Mouse (Mus musculus) olfactory bulb, adult 2 months (tissue): Measurements from ENCODE around the gene Nufip2. TPM values are rescaled to one million over a fixed set of nuclear protein-coding genes. Genes with fewer than 3 reads are reported as not detected.

Experiments used
- H3K27ac ChIP-seq: fragments of 200-500 bp; 2 replicates; pipeline ENCODE4 v1.5.1; 2012; ENCODE audit warnings: low read depth, low read length; ENCODE audit not compliant: insufficient read depth
- H3K4me1 ChIP-seq: fragments of 200-500 bp; 2 replicates; pipeline ENCODE4 v1.6.1; 2012; ENCODE audit warnings: low read length; ENCODE audit not compliant: control insufficient read depth, insufficient read depth
- H3K4me3 ChIP-seq: fragments of 200-500 bp; 2 replicates; pipeline ENCODE4 v1.5.1; 2012; ENCODE audit warnings: mild to moderate bottlenecking, low read depth, low read length, moderate library complexity; ENCODE audit not compliant: insufficient read depth
- CTCF ChIP-seq: fragments of 200-500 bp; IDR thresholded peaks from 2 replicates; pipeline ENCODE4 v1.5.1; 2012; ENCODE audit warnings: low read depth, mild to moderate bottlenecking, low read length, moderate library complexity; ENCODE audit not compliant: insufficient read depth
- POLR2A ChIP-seq: fragments of 200-500 bp; IDR thresholded peaks from 2 replicates; pipeline ENCODE4 v1.6.1; 2012; ENCODE audit warnings: mild to moderate bottlenecking, low read depth, low read length, moderate library complexity; ENCODE audit not compliant: insufficient read depth
- WGBS: fragments of 180-500 bp; shearing (Covaris S2); methylation state at CpG from one replicate; pipeline ENCODE4 v1.1.7; 2018; 5-methylcytosine and 5-hydroxymethylcytosine counted together
- polyA plus RNA-seq: library from polyadenylated mRNA; stranded (reverse); fragments of >200 nt; gene quantifications from 2 replicates; pipeline ENCODE4 v1.2.4, GENCODE M21; 2012; ENCODE audit warnings: low replicate concordance; ENCODE audit not compliant: missing spikeins, insufficient read depth, insufficient read length

Gene Nufip2
- polyA plus RNA-seq, 1 experiment = not detected

GRCm38 (mm10) chr11:77787707-77788106 lies 101.8 kb downstream of the Nufip2 start, which contains the start of gene Gm10277:
TSS of gene Gm10277 (minus strand) at chr11:77787747.
- Histone ChIP-seq H3K4me1 (peaks cover 62% of the 10 kb centered on the region), H3K27ac (peak within 1 kb of the TSS; percentile 81), H3K4me3 (no peak within 1 kb of the TSS)
- 79% methylated on average over 5 of the region's 5 CpGs for WGBS
- no peak for TF ChIP-seq CTCF
- TF ChIP-seq POLR2A = no peak

GRCm38 (mm10) chr11:77789512-77789911 lies 103.6 kb downstream of the Nufip2 start:
- Histone ChIP-seq H3K4me3 (no peak overlapping the region), H3K27ac (no peak overlapping the region), H3K4me1 (peaks cover 51% of the 10 kb centered on the region)
- no peak for TF ChIP-seq CTCF
- TF ChIP-seq POLR2A = no peak
- whole genome bisulfite sequencing = 93% methylated on average over 5 of the region's 5 CpGs

- TF ChIP-seq POLR2A (no peak), CTCF (no peak)
- WGBS = 40% methylated on average over 9 of the region's 9 CpGs
- H3K4me1 ChIP-seq = peaks cover 45% of the 10 kb centered on the region
- peak overlapping the region; percentile 76 for H3K27ac ChIP-seq
- no peak overlapping the region for H3K4me3 ChIP-seq
These were observed 104.3 kb downstream of the Nufip2 start for GRCm38 (mm10) chr11:77790286-77790685.

GRCm38 (mm10) chr11:77791241-77791727 lies 105.3 kb downstream of the Nufip2 start:
- Histone ChIP-seq H3K4me1 (peaks cover 35% of the 10 kb centered on the region), H3K4me3 (no peak overlapping the region), H3K27ac (peak overlapping the region; percentile 76; the same call in 1 of the 2 replicates)
- no peak for TF ChIP-seq POLR2A
- no peak for TF ChIP-seq CTCF
- 49% methylated on average over 8 of the region's 8 CpGs for WGBS

Other genes with a start within 250 kb of the Nufip2 start
- not detected in 2 replicates for gene Coro6, start 223.7 kb upstream of the Nufip2 start, polyA plus RNA-seq
- not detected in 2 replicates for gene Ankrd13b, start 196.5 kb upstream of the Nufip2 start, polyA plus RNA-seq
- gene Git1, start 192.6 kb upstream of the Nufip2 start, polyA plus RNA-seq = not detected in 2 replicates
- not detected in 2 replicates for gene Abhd15, start 171.0 kb upstream of the Nufip2 start, polyA plus RNA-seq
- not detected in 2 replicates for gene Trp53i13, start 170.2 kb upstream of the Nufip2 start, polyA plus RNA-seq
- not detected in 2 replicates for gene Gm10392, start 167.0 kb upstream of the Nufip2 start, polyA plus RNA-seq
- 34.1 and 50.5 TPM in 2 replicates for gene Taok1, start 78.3 kb upstream of the Nufip2 start, polyA plus RNA-seq
- gene Cryba1, start 39.1 kb downstream of the Nufip2 start, polyA plus RNA-seq = not detected in 2 replicates
- 284 TPM in 1 of 2 replicates, not detected in the other for gene Myo18a, start 77.1 kb downstream of the Nufip2 start, polyA plus RNA-seq
- not detected in 2 replicates for gene Gm10277, start 101.6 kb downstream of the Nufip2 start, polyA plus RNA-seq
- not detected in 2 replicates for gene Pipox, start 207.9 kb downstream of the Nufip2 start, polyA plus RNA-seq
- gene Sez6, start 244.6 kb downstream of the Nufip2 start, polyA plus RNA-seq = 109 TPM in 1 of 2 replicates, not detected in the other